Mouse (Mus musculus): ENCODE measurements around the gene Kank3. TPM values are rescaled to one million over a fixed set of nuclear protein-coding genes. Genes with fewer than 3 reads are reported as not detected.

Gene Kank3
- polyA plus RNA-seq (2015; fragmentation: Nextera tagmentation; extraction: Ambion mirVana), result 78.8 and 89.6 TPM in 2 replicates

DNA sequence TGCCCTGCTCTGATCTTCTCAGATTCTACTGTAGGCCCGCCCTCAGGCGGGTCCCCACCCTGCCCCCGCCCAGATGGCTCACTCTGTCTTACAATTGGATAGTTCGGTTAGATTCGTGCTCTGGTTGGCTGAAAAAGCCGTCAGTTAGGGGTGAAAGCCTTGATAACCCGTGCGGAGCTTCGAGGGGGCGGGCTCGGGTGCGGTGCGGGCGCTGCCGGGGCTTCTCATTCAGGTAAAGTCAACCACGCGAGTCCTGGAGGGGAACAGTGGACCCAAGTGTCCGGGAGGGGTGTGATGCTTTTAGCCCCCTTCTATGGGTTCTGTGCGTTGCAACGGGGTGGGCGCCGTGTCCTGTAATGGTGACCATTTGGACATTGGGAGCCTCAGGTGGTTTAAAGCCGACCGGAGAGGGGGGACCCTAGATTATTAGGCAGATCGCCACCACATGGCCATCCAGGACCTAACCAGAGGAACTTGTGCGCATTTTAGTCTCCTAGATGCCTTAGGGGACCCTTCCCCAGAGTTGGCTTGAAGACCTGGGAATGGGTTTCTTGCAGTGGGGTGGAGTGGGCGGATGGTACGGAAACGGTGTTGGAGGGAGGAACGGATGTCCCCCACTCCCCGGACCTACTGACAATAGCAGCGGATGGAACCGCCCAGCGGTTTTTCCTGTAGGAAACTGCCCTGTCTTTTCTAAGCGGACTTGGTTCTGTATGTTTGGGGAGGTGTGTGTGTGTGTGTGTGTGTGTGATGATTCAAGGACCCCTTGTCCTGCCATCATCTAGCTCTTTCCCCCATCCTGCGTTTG lies at the start of gene Kank3:
Gene Kank3, plus strand, starts transcription at position 186 of the 808 bp plus-strand sequence.
- H3K4me3 ChIP-seq (ENCODE audit: low read length), result peak within 1 kb of the TSS; percentile 76
- H3K9me3 ChIP-seq (ENCODE audit: control insufficient read depth, low read length), result no peaks in the 10 kb centered on the region
- peak within 1 kb of the TSS; percentile 77 for H3K9ac ChIP-seq (ENCODE audit: low read length)
- H3K4me1 ChIP-seq (replicated peaks; ENCODE audit: control insufficient read depth, insufficient read depth, low read length), result peaks cover 12% of the 10 kb centered on the region
- H3K4me2 ChIP-seq (ENCODE audit: low read depth, low read length), result peak within 1 kb of the TSS; percentile 94
- under 1% methylated on average over 36 of the region's 36 CpGs for WGBS
- peak within 1 kb of the TSS; percentile 84 for H3K27ac ChIP-seq (ENCODE audit: low read length)
- H3K27me3 ChIP-seq (ENCODE audit: control insufficient read depth, insufficient read depth, low read depth, low read length), result no peaks in the 10 kb centered on the region
- peak; percentile 96 for ATAC-seq (ENCODE audit: low read depth)
- H3K36me3 ChIP-seq (ENCODE audit: control insufficient read depth, insufficient read depth, low read length), result no peaks in the 10 kb centered on the region

DNA sequence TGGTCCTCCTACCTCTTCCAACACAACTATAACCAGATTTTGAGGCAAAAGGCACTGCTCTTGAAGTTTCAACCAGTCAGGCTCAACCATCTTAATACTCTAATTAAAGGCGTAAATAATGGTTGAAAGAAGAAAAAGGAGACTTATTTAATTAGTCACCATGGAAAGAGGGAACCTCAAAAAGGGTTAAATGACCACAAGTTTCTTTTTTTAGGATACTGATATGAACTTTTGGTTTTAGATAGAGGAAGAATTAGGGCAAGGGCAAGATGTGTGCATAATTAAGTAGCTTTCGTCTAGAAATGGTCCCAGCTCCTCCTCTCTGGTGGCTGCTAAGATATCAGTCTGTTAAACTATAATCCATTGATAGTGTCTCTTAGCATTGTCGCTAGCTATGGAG lies 43.9 kb upstream of the Kank3 start:
- H3K27ac ChIP-seq (ENCODE audit: low read length), result no peak overlapping the region
- no peak for ATAC-seq (ENCODE audit: low read depth)
- H3K4me2 ChIP-seq (ENCODE audit: low read depth, low read length), result no peak overlapping the region
- H3K9me3 ChIP-seq (ENCODE audit: control insufficient read depth, low read length), result no peaks in the 10 kb centered on the region
- H3K27me3 ChIP-seq (ENCODE audit: control insufficient read depth, insufficient read depth, low read depth, low read length), result no peaks in the 10 kb centered on the region
- H3K4me3 ChIP-seq (ENCODE audit: low read length), result no peak overlapping the region
- H3K9ac ChIP-seq (ENCODE audit: low read length), result no peak overlapping the region
- WGBS, result 61% methylated on average over 3 of the region's 3 CpGs
- no peaks in the 10 kb centered on the region for H3K4me1 ChIP-seq (replicated peaks; ENCODE audit: control insufficient read depth, insufficient read depth, low read length)
- no peaks in the 10 kb centered on the region for H3K36me3 ChIP-seq (ENCODE audit: control insufficient read depth, insufficient read depth, low read length)

DNA sequence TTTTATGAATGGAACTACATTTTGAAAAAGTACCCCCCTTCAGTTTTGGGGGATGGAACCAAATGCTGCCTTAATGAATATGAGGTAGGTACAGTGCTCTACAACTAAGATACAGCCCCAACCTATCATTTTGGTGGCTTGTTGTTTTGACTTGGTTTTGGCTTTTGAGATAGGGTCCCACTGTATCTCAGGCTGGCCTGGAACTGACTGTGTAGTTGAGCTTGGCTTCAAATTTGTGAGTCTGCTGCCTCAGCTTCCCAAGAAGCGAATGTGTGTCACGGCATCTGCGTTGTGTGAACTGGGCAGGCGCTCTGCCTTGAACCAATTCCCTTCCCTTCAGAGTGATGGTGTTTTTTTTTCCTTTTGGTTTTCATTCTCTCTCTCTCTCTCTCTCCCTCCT lies 38.7 kb upstream of the Kank3 start:
- H3K27me3 ChIP-seq (ENCODE audit: control insufficient read depth, insufficient read depth, low read depth, low read length), result no peaks in the 10 kb centered on the region
- no peak overlapping the region for H3K9ac ChIP-seq (ENCODE audit: low read length)
- H3K9me3 ChIP-seq (ENCODE audit: control insufficient read depth, low read length), result no peaks in the 10 kb centered on the region
- no peak overlapping the region for H3K4me2 ChIP-seq (ENCODE audit: low read depth, low read length)
- WGBS, result 84% methylated on average over 4 of the region's 4 CpGs
- H3K36me3 ChIP-seq (ENCODE audit: control insufficient read depth, insufficient read depth, low read length), result peaks cover 4% of the 10 kb centered on the region
- no peak overlapping the region for H3K27ac ChIP-seq (ENCODE audit: low read length)
- no peak for ATAC-seq (ENCODE audit: low read depth)
- H3K4me3 ChIP-seq (ENCODE audit: low read length), result no peak overlapping the region
- H3K4me1 ChIP-seq (replicated peaks; ENCODE audit: control insufficient read depth, insufficient read depth, low read length), result no peaks in the 10 kb centered on the region

DNA sequence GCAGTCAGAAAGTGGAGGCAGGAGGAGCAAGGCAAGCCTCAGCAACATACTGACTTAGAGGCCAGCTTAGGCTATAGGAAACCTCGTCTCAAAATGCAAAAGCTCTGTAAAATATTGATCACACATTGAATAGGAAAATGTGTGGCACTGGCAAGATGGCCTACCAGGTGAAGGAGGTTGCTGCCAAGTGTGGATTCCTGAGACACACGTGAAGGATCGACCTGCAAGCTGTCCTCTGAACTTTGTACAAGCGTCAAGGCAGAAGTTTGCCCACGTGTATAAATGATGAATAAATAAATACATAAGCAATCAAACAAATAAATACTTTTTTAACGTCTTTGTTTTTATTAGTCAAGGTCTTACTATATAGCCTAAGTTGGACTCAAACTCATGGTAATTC lies 36.9 kb upstream of the Kank3 start:
- ATAC-seq (ENCODE audit: low read depth), result no peak
- 75% methylated on average over 6 of the region's 6 CpGs for WGBS
- H3K36me3 ChIP-seq (ENCODE audit: control insufficient read depth, insufficient read depth, low read length), result peaks cover 9% of the 10 kb centered on the region

DNA sequence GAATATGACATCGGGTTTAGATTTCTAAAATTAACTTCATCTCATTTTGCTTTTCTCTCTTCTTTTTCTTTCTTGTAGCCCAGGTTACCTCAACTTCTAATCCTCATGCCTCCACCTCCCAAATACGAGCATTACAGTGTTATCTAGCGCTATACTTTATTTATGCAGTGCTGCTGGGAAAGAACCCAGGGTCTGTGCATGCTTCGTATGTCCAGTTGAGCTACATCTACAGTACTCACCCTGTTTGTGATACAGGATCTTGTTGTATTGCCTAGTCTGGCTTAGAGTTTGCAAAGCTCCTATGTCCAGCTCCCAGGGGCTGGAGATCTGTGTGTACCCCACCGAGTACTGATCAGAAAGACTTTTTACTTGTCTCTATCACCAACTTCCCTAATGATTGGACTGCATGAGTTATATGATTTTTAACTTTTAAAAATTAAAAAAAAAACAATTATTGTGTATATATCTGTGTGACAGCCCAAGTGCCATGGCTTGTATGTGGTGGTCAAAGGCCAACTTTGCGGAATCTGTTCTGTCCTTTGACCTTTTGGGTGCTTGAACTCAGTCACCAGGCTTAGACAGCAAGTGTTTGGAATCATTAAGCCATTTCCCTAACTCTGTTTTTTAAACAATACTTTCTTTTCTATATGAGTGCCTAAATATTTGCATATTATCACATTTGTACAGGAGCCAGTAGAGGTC lies 36.3 kb upstream of the Kank3 start:
- Histone ChIP-seq H3K4me2 (ENCODE audit: low read depth, low read length) (no peak overlapping the region), H3K9me3 (ENCODE audit: control insufficient read depth, low read length) (no peaks in the 10 kb centered on the region), H3K4me3 (ENCODE audit: low read length) (no peak overlapping the region), H3K9ac (ENCODE audit: low read length) (no peak overlapping the region), H3K36me3 (ENCODE audit: control insufficient read depth, insufficient read depth, low read length) (peaks cover 9% of the 10 kb centered on the region), H3K4me1 (replicated peaks; ENCODE audit: control insufficient read depth, insufficient read depth, low read length) (peaks cover 10% of the 10 kb centered on the region), H3K27ac (ENCODE audit: low read length) (no peak overlapping the region), H3K27me3 (ENCODE audit: control insufficient read depth, insufficient read depth, low read depth, low read length) (no peaks in the 10 kb centered on the region)
- 87% methylated on average over 6 of the region's 6 CpGs for whole genome bisulfite sequencing
- no peak for ATAC-seq (ENCODE audit: low read depth)

More for the DNA sequence above, 36.9 kb upstream of the Kank3 start:
- no peaks in the 10 kb centered on the region for H3K27me3 ChIP-seq (ENCODE audit: control insufficient read depth, insufficient read depth, low read depth, low read length)
- no peak overlapping the region for H3K27ac ChIP-seq (ENCODE audit: low read length)
- H3K9me3 ChIP-seq (ENCODE audit: control insufficient read depth, low read length), result no peaks in the 10 kb centered on the region
- H3K4me2 ChIP-seq (ENCODE audit: low read depth, low read length), result no peak overlapping the region
- H3K4me3 ChIP-seq (ENCODE audit: low read length), result no peak overlapping the region
- H3K9ac ChIP-seq (ENCODE audit: low read length), result no peak overlapping the region
- peaks cover 4% of the 10 kb centered on the region for H3K4me1 ChIP-seq (replicated peaks; ENCODE audit: control insufficient read depth, insufficient read depth, low read length)

DNA sequence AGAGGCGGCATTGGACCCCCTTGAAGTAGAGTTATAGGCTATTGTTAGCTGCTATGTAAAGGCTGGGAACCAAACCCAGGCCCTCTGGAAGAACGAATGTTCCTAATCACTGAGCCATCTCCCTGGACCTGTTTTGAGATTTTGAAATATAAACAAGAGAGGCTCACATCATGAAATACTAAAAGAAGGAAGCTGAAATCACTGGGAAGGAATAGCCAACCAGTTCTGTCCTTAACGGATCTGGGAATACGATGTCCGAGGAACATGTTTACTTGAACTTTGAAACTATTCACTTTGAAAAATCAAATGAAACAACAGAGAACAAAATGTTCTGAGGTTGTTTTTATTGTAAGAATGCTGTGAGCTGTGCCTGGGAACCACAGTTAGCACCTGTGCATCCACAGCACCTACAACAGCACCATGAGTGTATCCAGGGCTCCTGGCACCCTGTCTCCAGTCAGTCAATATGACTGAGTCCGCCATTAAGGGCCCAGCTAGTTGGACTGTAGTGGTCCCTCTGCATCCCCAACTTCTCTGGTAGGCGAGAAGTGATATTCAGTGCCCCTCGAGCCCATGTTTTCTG lies 35.7 kb upstream of the Kank3 start:
- Histone ChIP-seq H3K4me1 (replicated peaks; ENCODE audit: control insufficient read depth, insufficient read depth, low read length) (peaks cover 15% of the 10 kb centered on the region), H3K4me3 (ENCODE audit: low read length) (no peak overlapping the region), H3K4me2 (ENCODE audit: low read depth, low read length) (no peak overlapping the region), H3K9ac (ENCODE audit: low read length) (no peak overlapping the region), H3K27ac (ENCODE audit: low read length) (no peak overlapping the region), H3K9me3 (ENCODE audit: control insufficient read depth, low read length) (no peaks in the 10 kb centered on the region), H3K36me3 (ENCODE audit: control insufficient read depth, insufficient read depth, low read length) (peaks cover 9% of the 10 kb centered on the region), H3K27me3 (ENCODE audit: control insufficient read depth, insufficient read depth, low read depth, low read length) (no peaks in the 10 kb centered on the region)
- WGBS, result 86% methylated on average over 8 of the region's 8 CpGs
- no peak for ATAC-seq (ENCODE audit: low read depth)

DNA sequence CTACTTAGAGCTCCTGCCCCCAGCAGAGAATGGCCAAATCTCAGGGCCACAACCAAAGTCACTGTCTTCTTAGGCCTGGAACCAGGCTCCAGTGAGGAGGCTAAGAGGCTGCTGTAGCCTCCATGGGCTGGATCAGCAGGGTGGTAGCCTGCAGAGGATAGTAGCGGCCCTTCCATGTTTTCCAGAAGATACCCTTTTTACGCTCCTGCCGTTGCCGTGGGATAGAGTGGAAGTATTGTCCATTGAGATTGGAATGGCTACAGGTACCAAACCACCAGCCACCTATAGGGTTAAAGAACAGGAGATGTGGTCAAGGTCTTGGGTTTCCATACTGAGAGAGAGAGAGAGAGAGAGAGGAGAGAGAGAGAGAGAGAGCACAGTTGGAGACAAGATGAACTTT lies 35.0 kb upstream of the Kank3 start:
- ATAC-seq (ENCODE audit: low read depth), result no peak
- Histone ChIP-seq H3K36me3 (ENCODE audit: control insufficient read depth, insufficient read depth, low read length) (peaks cover 9% of the 10 kb centered on the region), H3K27me3 (ENCODE audit: control insufficient read depth, insufficient read depth, low read depth, low read length) (no peaks in the 10 kb centered on the region), H3K9ac (ENCODE audit: low read length) (no peak overlapping the region), H3K27ac (ENCODE audit: low read length) (no peak overlapping the region), H3K4me3 (ENCODE audit: low read length) (no peak overlapping the region), H3K4me1 (replicated peaks; ENCODE audit: control insufficient read depth, insufficient read depth, low read length) (peaks cover 18% of the 10 kb centered on the region), H3K9me3 (ENCODE audit: control insufficient read depth, low read length) (no peaks in the 10 kb centered on the region), H3K4me2 (ENCODE audit: low read depth, low read length) (no peak overlapping the region)
- 92% methylated on average over 4 of the region's 4 CpGs for WGBS

DNA sequence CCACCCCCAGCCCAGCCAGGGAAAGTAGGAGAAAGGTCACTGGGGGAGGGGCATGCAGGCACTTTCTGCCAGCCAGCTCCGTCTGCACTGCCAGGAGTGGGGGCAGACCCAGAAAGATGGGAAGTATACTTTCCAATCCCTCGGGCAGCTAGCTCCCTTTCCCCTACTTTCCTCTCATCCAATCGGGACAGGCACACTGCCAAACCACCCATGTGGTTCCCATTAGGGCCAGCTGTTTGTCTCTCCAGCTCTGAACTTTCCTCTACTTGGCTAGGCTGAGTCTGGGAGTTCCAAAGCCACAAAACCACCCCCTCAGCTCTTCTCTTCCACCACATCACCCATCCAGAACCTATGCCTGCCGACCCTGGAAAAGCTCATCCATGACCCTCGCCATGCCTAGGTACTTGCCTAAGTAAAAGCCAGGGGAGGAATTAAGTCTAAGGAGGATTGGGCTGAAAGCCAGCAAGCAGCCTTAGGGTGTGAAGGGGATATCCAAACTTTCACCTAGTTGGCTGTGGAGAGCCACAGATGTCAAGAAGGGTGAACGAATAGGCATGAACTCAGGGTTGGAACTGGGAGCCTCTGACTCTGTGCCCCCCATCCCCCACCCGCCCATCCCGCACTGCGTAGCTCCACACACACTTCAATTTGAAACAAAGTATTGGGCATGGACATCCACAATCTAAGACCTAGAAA lies 30.9 kb upstream of the Kank3 start:
- peaks cover 44% of the 10 kb centered on the region for H3K4me1 ChIP-seq (replicated peaks; ENCODE audit: control insufficient read depth, insufficient read depth, low read length)
- peak overlapping the region; percentile 46 for H3K9ac ChIP-seq (ENCODE audit: low read length)

DNA sequence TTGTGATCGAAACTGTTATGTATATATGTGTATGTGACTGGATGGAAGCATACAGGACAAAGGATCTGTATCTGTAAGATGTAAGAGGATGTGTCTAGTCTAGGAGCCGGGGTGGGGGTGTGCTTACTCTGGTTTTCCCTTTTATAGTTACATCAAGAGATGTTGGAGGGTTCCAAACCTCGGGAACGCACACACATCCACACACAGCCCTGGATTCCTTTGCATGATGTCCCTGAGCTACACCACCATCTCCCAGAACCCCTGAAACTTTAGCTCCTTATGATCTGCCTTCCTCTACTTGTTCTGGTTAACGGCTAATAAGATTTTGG lies 30.4 kb upstream of the Kank3 start:
- peak overlapping the region; percentile 11; the same call in 1 of the 2 replicates for H3K9ac ChIP-seq (ENCODE audit: low read length)

More for the DNA sequence above, 30.9 kb upstream of the Kank3 start:
- Histone ChIP-seq H3K27me3 (ENCODE audit: control insufficient read depth, insufficient read depth, low read depth, low read length) (no peaks in the 10 kb centered on the region), H3K27ac (ENCODE audit: low read length) (peak overlapping the region; percentile 94), H3K9me3 (ENCODE audit: control insufficient read depth, low read length) (no peaks in the 10 kb centered on the region), H3K4me3 (ENCODE audit: low read length) (peak overlapping the region; percentile 62), H3K36me3 (ENCODE audit: control insufficient read depth, insufficient read depth, low read length) (peaks cover 9% of the 10 kb centered on the region), H3K4me2 (ENCODE audit: low read depth, low read length) (peak overlapping the region; percentile 87)
- ATAC-seq (ENCODE audit: low read depth), result peak; percentile 90
- WGBS, result 29% methylated on average over 9 of the region's 9 CpGs

More for the DNA sequence above, 30.4 kb upstream of the Kank3 start:
- Histone ChIP-seq H3K27ac (ENCODE audit: low read length) (peak overlapping the region; percentile 94), H3K4me3 (ENCODE audit: low read length) (peak overlapping the region; percentile 62), H3K9me3 (ENCODE audit: control insufficient read depth, low read length) (no peaks in the 10 kb centered on the region), H3K4me2 (ENCODE audit: low read depth, low read length) (peak overlapping the region; percentile 87), H3K36me3 (ENCODE audit: control insufficient read depth, insufficient read depth, low read length) (peaks cover 9% of the 10 kb centered on the region), H3K4me1 (replicated peaks; ENCODE audit: control insufficient read depth, insufficient read depth, low read length) (peaks cover 44% of the 10 kb centered on the region), H3K27me3 (ENCODE audit: control insufficient read depth, insufficient read depth, low read depth, low read length) (no peaks in the 10 kb centered on the region)
- peak; percentile 1; the same call in 1 of the 2 replicates for ATAC-seq (ENCODE audit: low read depth)
- 72% methylated on average over 5 of the region's 5 CpGs for WGBS

All from lung, embryonic 16.5 days (tissue).